Mouse (Mus musculus) heart, embryonic 14.5 days (tissue): ENCODE measurements around the gene Adnp. TPM values are rescaled to one million over a fixed set of nuclear protein-coding genes. Genes with fewer than 3 reads are reported as not detected.

Source experiments
- microRNA-seq: library from miRNA; unstranded; fragments of <30 nt; microRNA quantifications from one replicate; pipeline ENCODE4, GENCODE M21; 2016
- polyA plus RNA-seq: library from polyadenylated mRNA; unstranded; fragments of >200 nt; fragmentation: Nextera tagmentation; extraction: Ambion mirVana; gene quantifications from 2 replicates; pipeline ENCODE4 v1.2.1, GENCODE M21; 2014

Gene Adnp
- polyA plus RNA-seq, 1 experiment from 2014 or later = 11.0 TPM

Small RNA genes within 50 kb of the gene (microRNA-seq; reads per million reads assigned to microRNA genes)
- gene Gm24561 = not detected

Other genes starting within 250 kb of the Adnp start
- 0.81 and 1.00 TPM in 2 replicates for gene Ripor3, start 196.5 kb downstream of the Adnp start, polyA plus RNA-seq
- gene Pard6b, start 126.1 kb downstream of the Adnp start, polyA plus RNA-seq = 7.7 and 8.5 TPM in 2 replicates
- 16.6 and 18.2 TPM in 2 replicates for gene Gm20716, start 23.3 kb upstream of the Adnp start, polyA plus RNA-seq
- gene Dpm1, start 23.5 kb upstream of the Adnp start, polyA plus RNA-seq = 80.4 and 91.8 TPM in 2 replicates
- 4.7 and 5.9 TPM in 2 replicates for gene Mocs3, start 23.5 kb upstream of the Adnp start, polyA plus RNA-seq
- gene Kcng1, start 74.6 kb upstream of the Adnp start, polyA plus RNA-seq = 0.36 TPM in 2 replicates